ENCODE assay signal across 8 mouse cellular contexts in the genomic region with DNA sequence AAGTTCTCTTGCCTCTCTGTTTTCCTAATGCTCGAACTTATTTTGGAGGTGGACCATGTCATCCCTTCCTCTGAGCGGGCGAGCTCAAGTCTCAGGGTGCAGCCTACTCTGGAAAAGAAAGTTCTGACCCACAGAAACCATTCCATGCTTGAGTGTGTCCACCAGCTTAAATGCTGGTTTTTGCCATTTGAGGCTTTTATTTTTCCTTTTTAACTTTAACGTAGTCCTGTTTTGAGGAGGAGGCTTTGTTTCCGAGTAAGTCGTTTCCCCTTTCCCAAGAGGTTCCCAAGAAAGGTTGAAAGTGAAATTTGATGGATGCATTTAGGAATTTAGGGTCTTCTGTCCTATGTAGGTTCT. TPM values are rescaled to one million over a fixed set of nuclear protein-coding genes. Genes with fewer than 3 reads are reported as not detected.
DNase-seq lines count a peak whose midpoint lies in the region; ATAC-seq and TF ChIP-seq lines count a peak whose summit lies in the region.

No protein-coding gene starts in this region.

- no peak for DNase-seq in gastrocnemius, adult 2 months
- DNase-seq in gastrocnemius, adult 18-20 months (ENCODE audit: low spot score) = no peak
- peak; percentile 39 for DNase-seq in 416B (ENCODE audit: low read depth)
- no peak for DNase-seq in forebrain, embryonic 10.5 days (ENCODE audit: extremely low spot score, low spot score)
- DNase-seq in spleen, adult 18-20 months = no peak
- DNase-seq in gastrocnemius, postnatal 25 days = no peak
- DNase-seq in gastrocnemius, postnatal 14 days = no peak

- intact Hi-C loops in gastrocnemius, adult 2 months (cut with DNase I) = loop anchor here (5.0 to 10.0 kb wide), 3 partner anchors 232 to 1848 kb away; a partner anchor contains a TSS
- intact Hi-C loops in gastrocnemius, postnatal 14 days (cut with DNase I; ENCODE audit: low total_unique reads) = loop anchor here (10.0 kb wide), 1 partner anchor 142 kb away; no protein-coding TSS in a partner anchor

- H3K4me1 ChIP-seq in forebrain, embryonic 10.5 days = peaks cover 27% of the 10 kb centered on the region
- H3K4me1 ChIP-seq in liver, embryonic 12.5 days = peaks cover 25% of the 10 kb centered on the region

- peak overlapping the region; percentile 91 for H3K4me2 ChIP-seq in liver, embryonic 12.5 days

- 0% methylated on average over 6 of the region's 6 CpGs for WGBS in forebrain, embryonic 10.5 days
- WGBS in liver, embryonic 12.5 days (ENCODE audit: insufficient replicate concordance) = 0% methylated on average over 6 of the region's 6 CpGs

- H3K27me3 ChIP-seq in forebrain, embryonic 10.5 days (ENCODE audit: poor library complexity, severe bottlenecking) = no peaks in the 10 kb centered on the region; the same call in 1 of the 2 replicates
- no peaks in the 10 kb centered on the region for H3K27me3 ChIP-seq in liver, embryonic 12.5 days (replicated peaks)

- H3K36me3 ChIP-seq in forebrain, embryonic 10.5 days (replicated peaks) = peaks cover 10% of the 10 kb centered on the region
- H3K36me3 ChIP-seq in liver, embryonic 12.5 days = peaks cover 10% of the 10 kb centered on the region

- ATAC-seq in liver, embryonic 12.5 days = no peak; the same call in 1 of the 2 replicates

- H3K27ac ChIP-seq in gastrocnemius, adult 2 months = peak overlapping the region; percentile 94
- H3K27ac ChIP-seq in forebrain, embryonic 10.5 days = peak overlapping the region; percentile 92
- H3K27ac ChIP-seq in liver, embryonic 12.5 days = peak overlapping the region; percentile 92

- peak overlapping the region; percentile 98 for H3K4me3 ChIP-seq in gastrocnemius, adult 2 months
- H3K4me3 ChIP-seq in forebrain, embryonic 10.5 days = peak overlapping the region; percentile 89
- peak overlapping the region; percentile 90 for H3K4me3 ChIP-seq in liver, embryonic 12.5 days

- H3K9me3 ChIP-seq in forebrain, embryonic 10.5 days = no peaks in the 10 kb centered on the region
- no peaks in the 10 kb centered on the region for H3K9me3 ChIP-seq in liver, embryonic 12.5 days (replicated peaks)

- no peak for TF ChIP-seq CTCF in gastrocnemius, adult 2 months (IDR thresholded peaks at IDR 0.05)

- peak overlapping the region; percentile 94 for H3K9ac ChIP-seq in liver, embryonic 12.5 days

RNA-seq across cellular contexts. Expression of a gene that starts 0.6 kb away (rescaled TPM):
- 1 to 10 TPM; 7.8 to 8.6 TPM for total RNA-seq in gastrocnemius, adult 2 months (2021)
- total RNA-seq in gastrocnemius, adult 18-20 months (2021) = 1 to 10 TPM; 5.1 to 5.5 TPM
- polyA plus RNA-seq in forebrain, embryonic 10.5 days (2016; fragmentation: Nextera tagmentation; extraction: Ambion mirVana) = 13.1 and 16.3 TPM in 2 replicates
- polyA plus RNA-seq in liver, embryonic 12.5 days (2016; fragmentation: Nextera tagmentation; extraction: Ambion mirVana) = 7.6 TPM in 2 replicates
- 1 to 10 TPM; 7.5 to 7.7 TPM for total RNA-seq in gastrocnemius, postnatal 25 days (2021)
- total RNA-seq in gastrocnemius, postnatal 14 days (2021) = 1 to 10 TPM; 8.5 to 8.9 TPM

RNA-seq across cellular contexts. Expression of a gene that starts 0.8 kb away (rescaled TPM):
- 10 to 100 TPM; 22.6 to 24.8 TPM for total RNA-seq in gastrocnemius, adult 2 months (2021)
- 10 to 100 TPM; 13.4 to 19.4 TPM for total RNA-seq in gastrocnemius, adult 18-20 months (2021)
- 245 and 249 TPM in 2 replicates for polyA plus RNA-seq in forebrain, embryonic 10.5 days (2016; fragmentation: Nextera tagmentation; extraction: Ambion mirVana)
- 77.0 and 77.2 TPM in 2 replicates for polyA plus RNA-seq in liver, embryonic 12.5 days (2016; fragmentation: Nextera tagmentation; extraction: Ambion mirVana)
- 10 to 100 TPM; 20.9 to 46.4 TPM for total RNA-seq in gastrocnemius, postnatal 25 days (2021)
- total RNA-seq in gastrocnemius, postnatal 14 days (2021) = 10 to 100 TPM; 39.9 to 51.1 TPM
